Mouse (Mus musculus) kidney, adult 2 months (tissue): Measurements from ENCODE around the gene B3gnt2.

ENCODE experiments used
- CTCF ChIP-seq: fragments of 200-500 bp; conservative IDR thresholded peaks from 2 replicates; pipeline ENCODE4 v1.5.1; 2011; ENCODE audit warnings: low read depth, mild to moderate bottlenecking, control low read depth, low read length, moderate library complexity, mixed read lengths; ENCODE audit not compliant: insufficient read depth, insufficient read length
- POLR2A ChIP-seq: fragments of 200-500 bp; IDR thresholded peaks from one replicate; pipeline ENCODE4 v1.6.1; 2011; ENCODE audit warnings: low read depth, low read length, control low read depth

- TF ChIP-seq CTCF (no peak), POLR2A (no peak)
Observed at GRCm38 (mm10) chr11:22718036-22718435, 142.7 kb downstream of the B3gnt2 start.
